Mouse (Mus musculus) MEL (cell line): Measurements from ENCODE around the gene Gpr158.

Experiments
- BHLHE40 ChIP-seq: IDR thresholded peaks from 2 replicates; pipeline ENCODE4 v1.6.1; 2012; ENCODE audit warnings: low read depth, mild to moderate bottlenecking, inconsistent platforms, low read length, improper control_type of control experiment, borderline replicate concordance
- CTCF ChIP-seq, 3 experiments: IDR thresholded peaks in 2 of 3; conservative IDR thresholded peaks in 1 of 3; 2 replicates each; pipeline ENCODE4 v1.5.1; 2011 to 2012; ENCODE audit warnings: low read length in 3 of 3, low read depth in 2 of 3, mild to moderate bottlenecking in 2 of 3, improper control_type of control experiment in 1 of 3, inconsistent platforms in 1 of 3, mixed read lengths in 1 of 3, moderate library complexity in 1 of 3; ENCODE audit not compliant: control insufficient read depth in 1 of 3, insufficient read depth in 1 of 3, poor library complexity in 1 of 3, severe bottlenecking in 1 of 3
- E2F4 ChIP-seq: IDR thresholded peaks from 2 replicates; pipeline ENCODE4 v1.6.1; 2011; ENCODE audit warnings: low read depth, low read length, improper control_type of control experiment, borderline replicate concordance
- ELF1 ChIP-seq: IDR thresholded peaks from 2 replicates; pipeline ENCODE4 v1.6.1; 2014; ENCODE audit warnings: low read depth, mild to moderate bottlenecking, inconsistent platforms, low read length, improper control_type of control experiment, moderate library complexity
- EP300 ChIP-seq, 2 experiments: IDR thresholded peaks; 2 replicates each; pipeline ENCODE4 v1.6.1; 2011; ENCODE audit warnings: improper control_type of control experiment in 2 of 2, low read length in 2 of 2, low read depth in 1 of 2, mild to moderate bottlenecking in 1 of 2
- MAFK ChIP-seq: IDR thresholded peaks from 2 replicates; pipeline ENCODE4 v1.6.1; 2011; ENCODE audit warnings: low read depth, mild to moderate bottlenecking, low read length, improper control_type of control experiment, borderline replicate concordance
- MAX ChIP-seq: IDR thresholded peaks from 2 replicates; pipeline ENCODE4 v1.6.1; 2011; ENCODE audit warnings: low read length, improper control_type of control experiment
- NELFE ChIP-seq: IDR thresholded peaks from 2 replicates; pipeline ENCODE4 v1.6.1; 2011; ENCODE audit warnings: low read depth, low read length, improper control_type of control experiment
- POLR2A ChIP-seq, 2 experiments: IDR thresholded peaks; 2 replicates each; pipeline ENCODE4 v1.6.1; 2011 to 2012; ENCODE audit warnings: low read length in 2 of 2, mild to moderate bottlenecking in 2 of 2, control low read depth in 1 of 2, improper control_type of control experiment in 1 of 2, low read depth in 1 of 2, moderate library complexity in 1 of 2; ENCODE audit not compliant: control insufficient read depth in 1 of 2, insufficient read depth in 1 of 2, poor library complexity in 1 of 2
- RAD21 ChIP-seq: IDR thresholded peaks from 2 replicates; pipeline ENCODE4 v1.6.1; 2011; ENCODE audit warnings: mild to moderate bottlenecking, low read depth, low read length, improper control_type of control experiment
- TCF12 ChIP-seq: IDR thresholded peaks from 2 replicates; pipeline ENCODE4 v1.6.1; 2014; ENCODE audit warnings: low read depth, mild to moderate bottlenecking, inconsistent platforms, low read length, improper control_type of control experiment, moderate library complexity
- USF2 ChIP-seq, 2 experiments: IDR thresholded peaks; 2 replicates each; pipeline ENCODE4 v1.6.1; 2011 to 2012; ENCODE audit warnings: improper control_type of control experiment in 2 of 2, low read length in 2 of 2, borderline replicate concordance in 1 of 2, inconsistent platforms in 1 of 2, low read depth in 1 of 2, mild to moderate bottlenecking in 1 of 2; ENCODE audit not compliant: insufficient read depth in 1 of 2
- ZNF384 ChIP-seq: IDR thresholded peaks from 2 replicates; pipeline ENCODE4 v1.6.1; 2012; ENCODE audit warnings: low read depth, mild to moderate bottlenecking, inconsistent platforms, low read length, improper control_type of control experiment

GRCm38 (mm10) chr2:21676084-21676838, 308.9 kb downstream of the Gpr158 start:
- TF ChIP-seq POLR2A (IDR thresholded peaks at IDR 0.05; ENCODE audit: control insufficient read depth in 1 of 2, insufficient read depth in 1 of 2, low read depth in 1 of 2, low read length in 2 of 2, poor library complexity in 1 of 2) (no peak), MAFK (no peak), USF2 (IDR thresholded peaks at IDR 0.05; ENCODE audit: borderline replicate concordance in 1 of 2, insufficient read depth in 1 of 2, low read depth in 1 of 2, low read length in 2 of 2) (no peak), RAD21 (no peak), CTCF (IDR thresholded peaks at IDR 0.05 in 2 of 3, conservative IDR thresholded peaks at IDR 0.05 in 1 of 3; ENCODE audit: control insufficient read depth in 1 of 3, insufficient read depth in 1 of 3, low read depth in 2 of 3, low read length in 3 of 3, poor library complexity in 1 of 3, severe bottlenecking in 1 of 3) (no peak), BHLHE40 (no peak), ZNF384 (no peak), EP300 (IDR thresholded peaks at IDR 0.05; ENCODE audit: low read depth in 1 of 2, low read length in 2 of 2) (no peak), NELFE (no peak), ELF1 (no peak), E2F4 (no peak), MAX (no peak), TCF12 (no peak)
